Comparison of ENCODE assay signal across 12 mouse cellular contexts in genomic region chr1:89673686-89674085, GRCm38 (mm10).
A peak's percentile ranks its signal among the peaks of the same experiment; 100 is the strongest.
DNase-seq lines count a peak whose midpoint lies in the region; ATAC-seq and TF ChIP-seq lines count a peak whose summit lies in the region.
"Had no signal": no experiment of that assay in that cellular context is flagged by ENCODE, and none has a peak within 500 bp of the region (broad histone marks: within the 10 kb centered on the region; RNA-seq: fewer than 3 reads in every experiment).

No protein-coding gene starts in this region.

- no peak overlapping the region for H3K4me3 ChIP-seq in kidney, postnatal 0 days (replicated peaks; ENCODE audit: low read depth, low read length)
- no peak overlapping the region for H3K4me3 ChIP-seq in kidney, embryonic 16.5 days (ENCODE audit: low read length)
- no peak overlapping the region for H3K4me3 ChIP-seq in midbrain, postnatal 0 days (ENCODE audit: low read depth, low read length)
- H3K4me3 ChIP-seq in midbrain, embryonic 13.5 days (replicated peaks): no peak overlapping the region
- H3K4me3 ChIP-seq: limb, embryonic 13.5 days; midbrain, embryonic 12.5 days had no signal

- no peaks in the 10 kb centered on the region for H3K4me1 ChIP-seq in kidney, postnatal 0 days (replicated peaks; ENCODE audit: insufficient read depth, low read length)
- no peaks in the 10 kb centered on the region for H3K4me1 ChIP-seq in kidney, embryonic 16.5 days (ENCODE audit: insufficient read depth, low read length)
- 0 out of 2 replicates have a peak, but pooled peaks cover 3% of the 10 kb centered on the region for H3K4me1 ChIP-seq in midbrain, postnatal 0 days (ENCODE audit: insufficient read depth, low read length)
- peaks cover 73% of the 10 kb centered on the region for H3K4me1 ChIP-seq in midbrain, embryonic 13.5 days (replicated peaks)

- DNase-seq in cerebellum, postnatal 10 days: peak; percentile 20 to 42
- no peak for DNase-seq in cerebellum, adult 18-20 months
- no peak for DNase-seq in kidney, postnatal 0 days (ENCODE audit: low spot score)
- no peak for DNase-seq in midbrain, postnatal 0 days (ENCODE audit: low spot score)
- DNase-seq in mesoderm, embryonic 11.5 days (ENCODE audit: low read depth, low spot score): peak; percentile 38
- DNase-seq in adrenal gland, postnatal 25 days: no peak
- DNase-seq: heart, postnatal 4 days had no signal

- TF ChIP-seq CTCF in kidney, postnatal 0 days (IDR thresholded peaks at IDR 0.05; ENCODE audit: low read depth): peak; percentile 47
- peak; percentile 65 for TF ChIP-seq CTCF in midbrain, postnatal 0 days (IDR thresholded peaks at IDR 0.05)

- WGBS in kidney, postnatal 0 days: 94% methylated on average over 3 of the region's 3 CpGs
- 95% methylated on average over 3 of the region's 3 CpGs for WGBS in kidney, embryonic 16.5 days
- WGBS in midbrain, postnatal 0 days: 91% methylated on average over 3 of the region's 3 CpGs
- WGBS in midbrain, embryonic 13.5 days: 95% methylated on average over 3 of the region's 3 CpGs

- H3K36me3 ChIP-seq in kidney, postnatal 0 days (ENCODE audit: insufficient read depth, low read length): peaks cover 38% of the 10 kb centered on the region
- H3K36me3 ChIP-seq in kidney, embryonic 16.5 days (ENCODE audit: insufficient read depth, low read length): peaks cover 24% of the 10 kb centered on the region
- peaks cover 41% of the 10 kb centered on the region for H3K36me3 ChIP-seq in midbrain, postnatal 0 days (ENCODE audit: insufficient read depth, low read length)
- H3K36me3 ChIP-seq in midbrain, embryonic 13.5 days: peaks cover 49% of the 10 kb centered on the region

- no peak for ATAC-seq in kidney, postnatal 0 days (replicated peaks; ENCODE audit: low FRiP score, low read depth)
- no peak for ATAC-seq in kidney, embryonic 16.5 days (ENCODE audit: low FRiP score, low TSS enrichment)
- ATAC-seq in midbrain, postnatal 0 days (ENCODE audit: low FRiP score): no peak
- ATAC-seq in midbrain, embryonic 13.5 days: no peak
- ATAC-seq: Patski had no signal

- no peak overlapping the region for H3K27ac ChIP-seq in kidney, postnatal 0 days
- H3K27ac ChIP-seq in kidney, embryonic 16.5 days (ENCODE audit: low read length): no peak overlapping the region
- H3K27ac ChIP-seq in midbrain, postnatal 0 days (ENCODE audit: low read depth, low read length): no peak overlapping the region
- no peak overlapping the region for H3K27ac ChIP-seq in midbrain, embryonic 13.5 days
- H3K27ac ChIP-seq: limb, embryonic 13.5 days had no signal

- no peaks in the 10 kb centered on the region for H3K27me3 ChIP-seq in kidney, postnatal 0 days (ENCODE audit: insufficient read depth, low read length)
- H3K27me3 ChIP-seq in kidney, embryonic 16.5 days (ENCODE audit: insufficient read depth, low read length): no peaks in the 10 kb centered on the region
- no peaks in the 10 kb centered on the region for H3K27me3 ChIP-seq in midbrain, postnatal 0 days (ENCODE audit: insufficient read depth, low read length)
- peaks cover 10% of the 10 kb centered on the region; the same call in 1 of the 2 replicates for H3K27me3 ChIP-seq in midbrain, embryonic 13.5 days
- H3K27me3 ChIP-seq: midbrain, embryonic 12.5 days; Patski had no signal

- no peak overlapping the region for H3K9ac ChIP-seq in kidney, postnatal 0 days (ENCODE audit: low read depth, low read length)
- H3K9ac ChIP-seq in kidney, embryonic 16.5 days (replicated peaks; ENCODE audit: low read length): no peak overlapping the region
- no peak overlapping the region for H3K9ac ChIP-seq in midbrain, postnatal 0 days (replicated peaks; ENCODE audit: low read length, poor library complexity, severe bottlenecking)
- no peak overlapping the region for H3K9ac ChIP-seq in midbrain, embryonic 13.5 days (replicated peaks)
- H3K9ac ChIP-seq: limb, embryonic 13.5 days; midbrain, embryonic 12.5 days had no signal

- H3K9me3 ChIP-seq in kidney, postnatal 0 days (replicated peaks; ENCODE audit: low read length): no peaks in the 10 kb centered on the region
- H3K9me3 ChIP-seq in kidney, embryonic 16.5 days (ENCODE audit: low read length): 0 out of 2 replicates have a peak, but pooled peaks cover 3% of the 10 kb centered on the region
- no peaks in the 10 kb centered on the region for H3K9me3 ChIP-seq in midbrain, postnatal 0 days (ENCODE audit: low read length)
- no peaks in the 10 kb centered on the region for H3K9me3 ChIP-seq in midbrain, embryonic 13.5 days
- H3K9me3 ChIP-seq: midbrain, embryonic 12.5 days had no signal

- H3K4me2 ChIP-seq in kidney, postnatal 0 days (ENCODE audit: low read length): no peak overlapping the region
- no peak overlapping the region for H3K4me2 ChIP-seq in kidney, embryonic 16.5 days (replicated peaks; ENCODE audit: low read depth, low read length)
- H3K4me2 ChIP-seq in midbrain, postnatal 0 days (ENCODE audit: low read depth, low read length, poor library complexity, severe bottlenecking): no peak overlapping the region
- H3K4me2 ChIP-seq in midbrain, embryonic 13.5 days (replicated peaks): no peak overlapping the region
- H3K4me2 ChIP-seq: limb, embryonic 13.5 days; midbrain, embryonic 12.5 days had no signal

Comparison
In these comparisons a context has a peak if more than half of its experiments do, and no peak if none do; other contexts are left out.
1. DNase-seq: peak in cerebellum, postnatal 10 days (2 of 2) and mesoderm, embryonic 11.5 days (single experiment); none in cerebellum, adult 18-20 months (0 of 2), kidney, postnatal 0 days (single experiment), midbrain, postnatal 0 days (single experiment) and adrenal gland, postnatal 25 days (single experiment).